In the genomic region with DNA sequence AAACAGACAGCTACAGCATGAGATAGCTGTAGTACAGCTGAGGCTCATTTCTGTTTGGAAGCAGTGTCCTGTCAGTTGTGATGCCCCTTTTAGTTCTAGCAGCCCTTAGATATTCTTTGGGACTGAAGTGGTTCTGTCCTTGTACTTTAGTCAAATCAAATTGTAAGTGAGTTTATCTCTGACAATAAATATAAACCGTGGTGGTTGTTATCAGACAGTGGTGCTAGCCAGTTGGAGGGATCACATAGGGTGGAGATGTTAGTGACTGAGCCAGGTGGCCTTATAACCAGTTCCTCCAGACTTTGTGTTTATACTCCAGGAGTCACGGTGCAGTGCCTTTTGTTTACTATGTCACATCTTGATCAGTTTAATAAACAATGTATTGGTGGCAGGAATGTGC, we compare ENCODE assay signal across 25 mouse cellular contexts. TPM values are rescaled to one million over a fixed set of nuclear protein-coding genes. Genes with fewer than 3 reads are reported as not detected.
DNase-seq lines count a peak whose midpoint lies in the region; ATAC-seq and TF ChIP-seq lines count a peak whose summit lies in the region.
"Had no signal": no experiment of that assay in that cellular context is flagged by ENCODE, and none has a peak within 500 bp of the region (broad histone marks: within the 10 kb centered on the region; RNA-seq: fewer than 3 reads in every experiment).

No protein-coding gene starts in this region.

- ATAC-seq in megakaryocyte, adult 5-6 weeks (ENCODE audit: poor library complexity, severe bottlenecking), result no peak
- peak; percentile 86 for ATAC-seq in intestine, embryonic 16.5 days
- peak; percentile 47; the same call in 1 of the 2 replicates for ATAC-seq in liver, embryonic 14.5 days (ENCODE audit: insufficient read depth)
- ATAC-seq in granulocyte monocyte progenitor cell, adult 5-6 weeks (replicated peaks; ENCODE audit: poor library complexity, severe bottlenecking), result no peak
- ATAC-seq: CD4-positive, CD25-positive, alpha-beta regulatory T cell, adult 4 months; forebrain, embryonic 15.5 days; hindbrain, postnatal 0 days; Patski had no signal

- H3K36me3 ChIP-seq in megakaryocyte, embryonic 14.5 days (replicated peaks; ENCODE audit: low read length), result peaks cover 53% of the 10 kb centered on the region
- H3K36me3 ChIP-seq in intestine, embryonic 16.5 days (ENCODE audit: control insufficient read depth, insufficient read depth, low read length), result no peaks in the 10 kb centered on the region
- peaks cover 17% of the 10 kb centered on the region for H3K36me3 ChIP-seq in liver, embryonic 14.5 days (replicated peaks; ENCODE audit: control insufficient read depth, insufficient read depth, low read depth)
- H3K36me3 ChIP-seq in small intestine, adult 2 months (ENCODE audit: control insufficient read depth, insufficient read depth, low read length), result 0 out of 2 replicates have a peak, but pooled peaks cover 1% of the 10 kb centered on the region
- H3K36me3 ChIP-seq: embryonic facial prominence, embryonic 12.5 days; forebrain, embryonic 15.5 days; stomach, embryonic 15.5 days had no signal

- peak in 1 of 3 experiments; percentile 62 for DNase-seq in liver, embryonic 14.5 days (ENCODE audit: low read depth in 3 of 3, low spot score in 3 of 3)
- DNase-seq in urinary bladder, adult 2 months (ENCODE audit: low spot score), result no peak
- DNase-seq in adrenal gland, postnatal 4 days (ENCODE audit: low spot score in 2 of 2), result no peak
- DNase-seq: cerebellum, adult 18-20 months; cerebellum, postnatal 25 days; kidney, adult 18-20 months; kidney, postnatal 10 days; lung, adult 18-20 months; lung, postnatal 10 days; midbrain, embryonic 14.5 days; right cerebral cortex, postnatal 4 days had no signal

- H3K4me2 ChIP-seq in intestine, embryonic 16.5 days (ENCODE audit: low read depth, low read length), result no peak overlapping the region; the same call in 1 of the 2 replicates
- H3K4me2 ChIP-seq in liver, embryonic 14.5 days (ENCODE audit: low read depth), result peak overlapping the region; percentile 54
- H3K4me2 ChIP-seq: embryonic facial prominence, embryonic 12.5 days; forebrain, embryonic 15.5 days; neural tube, embryonic 12.5 days; stomach, embryonic 15.5 days had no signal

- no peak overlapping the region for H3K9ac ChIP-seq in intestine, embryonic 16.5 days (ENCODE audit: low read depth, low read length)
- H3K9ac ChIP-seq in liver, embryonic 14.5 days (replicated peaks), result peak overlapping the region; percentile 36
- H3K9ac ChIP-seq: embryonic facial prominence, embryonic 12.5 days; forebrain, embryonic 15.5 days; neural tube, embryonic 12.5 days; stomach, embryonic 15.5 days had no signal

- peak; percentile 76 for TF ChIP-seq EP300 in liver, embryonic 14.5 days (IDR thresholded peaks at IDR 0.05; ENCODE audit: low read depth)

- H3K4me1 ChIP-seq in megakaryocyte, embryonic 14.5 days, result peaks cover 82% of the 10 kb centered on the region
- H3K4me1 ChIP-seq in intestine, embryonic 16.5 days (ENCODE audit: control insufficient read depth, insufficient read depth, low read length), result no peaks in the 10 kb centered on the region
- peaks cover 75 to 82% of the 10 kb centered on the region in 2 experiments for H3K4me1 ChIP-seq in liver, embryonic 14.5 days (replicated peaks; ENCODE audit: control insufficient read depth in 2 of 2, insufficient read depth in 2 of 2, low read length in 1 of 2)
- H3K4me1 ChIP-seq in small intestine, adult 2 months (ENCODE audit: control insufficient read depth, insufficient read depth, insufficient read length, low read length), result peaks cover 20% of the 10 kb centered on the region; the same call in 1 of the 2 replicates
- H3K4me1 ChIP-seq: embryonic facial prominence, embryonic 12.5 days; hindbrain, embryonic 10.5 days; neural tube, embryonic 12.5 days; stomach, embryonic 15.5 days had no signal

- peak overlapping the region; percentile 20 for H3K4me3 ChIP-seq in megakaryocyte, embryonic 14.5 days (replicated peaks)
- H3K4me3 ChIP-seq in intestine, embryonic 16.5 days (ENCODE audit: low read length), result no peak overlapping the region
- H3K4me3 ChIP-seq in liver, embryonic 14.5 days (ENCODE audit: insufficient read depth in 1 of 2, low read depth in 2 of 2, low read length in 2 of 2), result no peak overlapping the region; a peak in 1 of 4 replicates
- no peak overlapping the region for H3K4me3 ChIP-seq in small intestine, adult 2 months (ENCODE audit: low read depth, low read length)
- H3K4me3 ChIP-seq: embryonic facial prominence, embryonic 12.5 days; forebrain, embryonic 15.5 days; heart, embryonic 10.5 days; hindbrain, embryonic 10.5 days; neural tube, embryonic 12.5 days; stomach, embryonic 15.5 days had no signal

- 45% methylated on average over 2 of the region's 2 CpGs for WGBS in intestine, embryonic 16.5 days
- WGBS in liver, embryonic 14.5 days (ENCODE audit: insufficient replicate concordance), result 8% methylated on average over 2 of the region's 2 CpGs
- WGBS in small intestine, adult 2 months, result 14% methylated on average over 2 of the region's 2 CpGs

- no peaks in the 10 kb centered on the region for H3K9me3 ChIP-seq in megakaryocyte, embryonic 14.5 days
- no peaks in the 10 kb centered on the region for H3K9me3 ChIP-seq in intestine, embryonic 16.5 days (ENCODE audit: control insufficient read depth, low read length)
- no peaks in the 10 kb centered on the region for H3K9me3 ChIP-seq in liver, embryonic 14.5 days (ENCODE audit: control insufficient read depth, low read length)
- H3K9me3 ChIP-seq: embryonic facial prominence, embryonic 12.5 days; forebrain, embryonic 15.5 days; heart, embryonic 10.5 days; hindbrain, embryonic 10.5 days; neural tube, embryonic 12.5 days; stomach, embryonic 15.5 days had no signal

- TF ChIP-seq CTCF in liver, embryonic 14.5 days (IDR thresholded peaks at IDR 0.05; ENCODE audit: low read depth), result no peak
- no peak for TF ChIP-seq CTCF in small intestine, adult 2 months (IDR thresholded peaks at IDR 0.05; ENCODE audit: extremely low read depth, insufficient read length, insufficient replicate concordance, low read depth, low read length)

- H3K27me3 ChIP-seq in megakaryocyte, embryonic 14.5 days (replicated peaks), result no peaks in the 10 kb centered on the region
- no peaks in the 10 kb centered on the region for H3K27me3 ChIP-seq in intestine, embryonic 16.5 days (replicated peaks; ENCODE audit: control insufficient read depth, insufficient read depth, low read length)
- H3K27me3 ChIP-seq in liver, embryonic 14.5 days (ENCODE audit: control insufficient read depth, insufficient read depth, low read length), result no peaks in the 10 kb centered on the region
- no peaks in the 10 kb centered on the region for H3K27me3 ChIP-seq in small intestine, adult 2 months (ENCODE audit: control insufficient read depth, insufficient read depth, low read length)
- H3K27me3 ChIP-seq: embryonic facial prominence, embryonic 12.5 days; forebrain, embryonic 15.5 days; neural tube, embryonic 12.5 days; Patski; stomach, embryonic 15.5 days had no signal

- peak overlapping the region; percentile 39 for H3K27ac ChIP-seq in intestine, embryonic 16.5 days (ENCODE audit: low read length)
- peak overlapping the region; percentile 94 for H3K27ac ChIP-seq in liver, embryonic 14.5 days
- peak overlapping the region; percentile 79 for H3K27ac ChIP-seq in small intestine, adult 2 months (ENCODE audit: insufficient read depth, low read depth, low read length)
- H3K27ac ChIP-seq: embryonic facial prominence, embryonic 12.5 days; forebrain, embryonic 15.5 days; heart, embryonic 10.5 days; hindbrain, embryonic 10.5 days; hindbrain, postnatal 0 days; neural tube, embryonic 12.5 days; stomach, embryonic 15.5 days had no signal

- TF ChIP-seq POLR2A in small intestine, adult 2 months (IDR thresholded peaks at IDR 0.05; ENCODE audit: low read depth, low read length), result no peak

RNA-seq across cellular contexts. Expression of gene Hectd4, which starts 13.7 kb away (rescaled TPM):
- 8.6 and 14.0 TPM in 2 replicates for polyA plus RNA-seq in megakaryocyte, embryonic 14.5 days (2012; ENCODE audit: insufficient read depth, low replicate concordance)
- 12.0 and 17.0 TPM in 2 replicates for total RNA-seq in megakaryocyte, adult 5-6 weeks (2015)
- 8.6 and 15.2 TPM in 2 replicates for total RNA-seq in megakaryocyte, adult 5-6 weeks (2017)
- polyA plus RNA-seq in intestine, embryonic 16.5 days (2015; fragmentation: Nextera tagmentation; extraction: Ambion mirVana), result 3.0 and 3.1 TPM in 2 replicates
- 15.8 and 16.1 TPM in 2 replicates for polyA plus RNA-seq in liver, embryonic 14.5 days (2012; rRNA removed)
- 11.1 and 11.2 TPM in 2 replicates for polyA plus RNA-seq in liver, embryonic 14.5 days (2014; fragmentation: Nextera tagmentation; extraction: Ambion mirVana)
- 12.2 and 28.8 TPM in 2 replicates for polyA plus RNA-seq in small intestine, adult 2 months (2012; rRNA removed)
- 11.8 and 13.2 TPM in 2 replicates for polyA plus RNA-seq in urinary bladder, adult 2 months (2012; rRNA removed)
- 10 to 100 TPM; 25.0 to 32.0 TPM for total RNA-seq in adrenal gland, postnatal 4 days (2021)
- 26.2 and 28.1 TPM in 2 replicates for total RNA-seq in granulocyte monocyte progenitor cell, adult 5-6 weeks (2014; fragmentation: Nextera tagmentation)
- total RNA-seq in granulocyte monocyte progenitor cell, adult 5-6 weeks (2017), result 12.8 and 14.1 TPM in 2 replicates

RNA-seq across cellular contexts. Expression of gene Rpl6, which starts 29.4 kb away (rescaled TPM):
- 95.5 and 547 TPM in 2 replicates for polyA plus RNA-seq in megakaryocyte, embryonic 14.5 days (2012; ENCODE audit: insufficient read depth, low replicate concordance)
- 1,545 and 1,566 TPM in 2 replicates for total RNA-seq in megakaryocyte, adult 5-6 weeks (2015)
- total RNA-seq in megakaryocyte, adult 5-6 weeks (2017), result 945 and 954 TPM in 2 replicates
- 512 and 565 TPM in 2 replicates for polyA plus RNA-seq in intestine, embryonic 16.5 days (2015; fragmentation: Nextera tagmentation; extraction: Ambion mirVana)
- polyA plus RNA-seq in liver, embryonic 14.5 days (2012; rRNA removed), result 403 and 658 TPM in 2 replicates
- polyA plus RNA-seq in liver, embryonic 14.5 days (2014; fragmentation: Nextera tagmentation; extraction: Ambion mirVana), result 477 and 488 TPM in 2 replicates
- 116 and 161 TPM in 2 replicates for polyA plus RNA-seq in small intestine, adult 2 months (2012; rRNA removed)
- 889 and 965 TPM in 2 replicates for polyA plus RNA-seq in urinary bladder, adult 2 months (2012; rRNA removed)
- total RNA-seq in adrenal gland, postnatal 4 days (2021), result 1,000 to 10,000 TPM; 1,172 to 1,181 TPM
- 2,241 and 2,395 TPM in 2 replicates for total RNA-seq in granulocyte monocyte progenitor cell, adult 5-6 weeks (2014; fragmentation: Nextera tagmentation)
- total RNA-seq in granulocyte monocyte progenitor cell, adult 5-6 weeks (2017), result 1,241 and 1,301 TPM in 2 replicates

RNA-seq across cellular contexts. Expression of gene Ptpn11, which starts 42.5 kb away (rescaled TPM):
- polyA plus RNA-seq in megakaryocyte, embryonic 14.5 days (2012; ENCODE audit: insufficient read depth, low replicate concordance), result 45.4 and 67.9 TPM in 2 replicates
- total RNA-seq in megakaryocyte, adult 5-6 weeks (2015), result 20.1 and 20.2 TPM in 2 replicates
- 37.8 and 40.9 TPM in 2 replicates for total RNA-seq in megakaryocyte, adult 5-6 weeks (2017)
- 14.3 and 15.6 TPM in 2 replicates for polyA plus RNA-seq in intestine, embryonic 16.5 days (2015; fragmentation: Nextera tagmentation; extraction: Ambion mirVana)
- polyA plus RNA-seq in liver, embryonic 14.5 days (2012; rRNA removed), result 10.4 and 13.7 TPM in 2 replicates
- 10.0 and 11.5 TPM in 2 replicates for polyA plus RNA-seq in liver, embryonic 14.5 days (2014; fragmentation: Nextera tagmentation; extraction: Ambion mirVana)
- 10.4 and 14.2 TPM in 2 replicates for polyA plus RNA-seq in small intestine, adult 2 months (2012; rRNA removed)
- polyA plus RNA-seq in urinary bladder, adult 2 months (2012; rRNA removed), result 40.0 and 56.5 TPM in 2 replicates
- total RNA-seq in adrenal gland, postnatal 4 days (2021), result 10 to 100 TPM; 87.4 TPM
- 29.7 and 33.6 TPM in 2 replicates for total RNA-seq in granulocyte monocyte progenitor cell, adult 5-6 weeks (2014; fragmentation: Nextera tagmentation)
- 44.8 and 45.8 TPM in 2 replicates for total RNA-seq in granulocyte monocyte progenitor cell, adult 5-6 weeks (2017)

Comparison
In these comparisons a context has a peak if more than half of its experiments do, and no peak if none do; other contexts are left out.
1. ATAC-seq: peak in intestine, embryonic 16.5 days (single experiment) and liver, embryonic 14.5 days (single experiment); none in megakaryocyte, adult 5-6 weeks (single experiment) and granulocyte monocyte progenitor cell, adult 5-6 weeks (single experiment).
2. H3K27ac ChIP-seq: peak in every context shown above with its lines; median percentile 94 in liver, embryonic 14.5 days; 79 in small intestine, adult 2 months; 39 in intestine, embryonic 16.5 days.